Comparison of ENCODE assay signal across 7 mouse cellular contexts in the genomic region with DNA sequence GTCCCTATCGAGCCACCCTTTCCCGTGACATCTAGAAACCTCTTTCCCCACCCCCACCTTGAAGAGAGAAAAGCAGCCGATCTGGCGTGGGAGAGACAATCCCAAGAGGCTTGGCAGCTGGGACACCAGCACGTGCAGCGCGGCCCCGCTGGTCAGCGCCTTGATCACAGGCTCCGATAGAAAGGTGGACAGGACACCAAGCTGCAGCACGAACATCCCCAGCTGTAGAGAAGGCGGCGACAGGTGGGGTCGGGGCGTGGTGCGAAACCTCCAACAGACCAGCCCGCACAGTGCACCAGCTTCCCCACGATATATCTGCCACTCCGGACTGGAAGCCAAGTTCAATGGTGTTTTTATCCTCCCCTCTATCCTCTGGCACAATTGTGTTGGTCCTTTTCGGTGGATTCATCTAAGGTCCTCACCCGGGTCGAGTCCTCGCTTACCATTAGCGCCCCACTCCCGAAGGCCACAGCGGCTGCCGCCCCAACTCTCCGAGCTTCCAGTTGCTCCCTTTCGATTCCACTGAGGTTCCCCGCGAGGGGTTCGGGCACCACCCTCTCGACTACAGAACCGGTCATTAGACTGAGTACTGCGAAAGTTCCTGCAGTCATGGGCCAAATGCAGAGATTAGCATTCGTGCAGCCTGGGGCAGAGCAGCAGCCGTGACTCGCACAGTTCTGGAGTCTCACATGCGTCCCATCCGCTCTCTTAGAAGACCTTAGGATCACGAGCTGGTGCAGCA. TPM values are rescaled to one million over a fixed set of nuclear protein-coding genes. Genes with fewer than 3 reads are reported as not detected.
A peak's percentile ranks its signal among the peaks of the same experiment; 100 is the strongest.
DNase-seq lines count a peak whose midpoint lies in the region; ATAC-seq and TF ChIP-seq lines count a peak whose summit lies in the region.

No protein-coding gene starts in this region.

- peaks cover 5% of the 10 kb centered on the region; the same call in 1 of the 2 replicates for H3K36me3 ChIP-seq in lung, embryonic 15.5 days
- H3K36me3 ChIP-seq in forebrain, embryonic 10.5 days (replicated peaks), result peaks cover 11% of the 10 kb centered on the region
- no peaks in the 10 kb centered on the region for H3K36me3 ChIP-seq in intestine, embryonic 15.5 days
- no peaks in the 10 kb centered on the region for H3K36me3 ChIP-seq in midbrain, embryonic 15.5 days (replicated peaks)
- H3K36me3 ChIP-seq in thymus, adult 2 months (ENCODE audit: control insufficient read depth, insufficient read depth, low read length), result no peaks in the 10 kb centered on the region

- no peak for TF ChIP-seq POLR2A in thymus, adult 2 months (IDR thresholded peaks at IDR 0.05; ENCODE audit: control insufficient read depth, extremely low read depth, insufficient read depth, low read length, poor library complexity)

- H3K4me2 ChIP-seq in lung, embryonic 15.5 days, result peak overlapping the region; percentile 53
- peak overlapping the region; percentile 73 for H3K4me2 ChIP-seq in intestine, embryonic 15.5 days (replicated peaks)
- peak overlapping the region; percentile 39 for H3K4me2 ChIP-seq in midbrain, embryonic 15.5 days

- ATAC-seq in lung, embryonic 15.5 days (ENCODE audit: borderline replicate concordance, extremely low read depth, low FRiP score, low TSS enrichment), result no peak
- no peak for ATAC-seq in intestine, embryonic 15.5 days
- ATAC-seq in midbrain, embryonic 15.5 days (replicated peaks), result 0 out of 2 replicates have a peak, but pooled peaks have one; percentile 18

- no peaks in the 10 kb centered on the region for H3K9me3 ChIP-seq in lung, embryonic 15.5 days
- no peaks in the 10 kb centered on the region for H3K9me3 ChIP-seq in forebrain, embryonic 10.5 days
- no peaks in the 10 kb centered on the region for H3K9me3 ChIP-seq in intestine, embryonic 15.5 days
- no peaks in the 10 kb centered on the region for H3K9me3 ChIP-seq in midbrain, embryonic 15.5 days

- DNase-seq in lung, postnatal 36 days, result no peak
- no peak for DNase-seq in forebrain, embryonic 10.5 days (ENCODE audit: extremely low spot score, low spot score)
- DNase-seq in thymus, postnatal 4 days, result no peak
- no peak for DNase-seq in thymus, adult 2 months

- no peak overlapping the region; the same call in 1 of the 2 replicates for H3K9ac ChIP-seq in lung, embryonic 15.5 days
- H3K9ac ChIP-seq in intestine, embryonic 15.5 days, result no peak overlapping the region
- H3K9ac ChIP-seq in midbrain, embryonic 15.5 days, result 0 out of 2 replicates have a peak overlapping the region, but pooled peaks have one; percentile 10

- peaks cover 24% of the 10 kb centered on the region for H3K4me1 ChIP-seq in lung, embryonic 15.5 days
- H3K4me1 ChIP-seq in forebrain, embryonic 10.5 days, result peaks cover 50% of the 10 kb centered on the region
- peaks cover 24% of the 10 kb centered on the region for H3K4me1 ChIP-seq in intestine, embryonic 15.5 days (replicated peaks)
- H3K4me1 ChIP-seq in midbrain, embryonic 15.5 days, result peaks cover 27% of the 10 kb centered on the region
- peaks cover 27% of the 10 kb centered on the region for H3K4me1 ChIP-seq in thymus, adult 2 months (replicated peaks; ENCODE audit: control insufficient read depth, insufficient read depth, low read length)

- 5% methylated on average over 41 of the region's 41 CpGs for WGBS in lung, embryonic 15.5 days
- 3% methylated on average over 41 of the region's 41 CpGs for WGBS in forebrain, embryonic 10.5 days
- WGBS in intestine, embryonic 15.5 days, result 5% methylated on average over 41 of the region's 41 CpGs
- 3% methylated on average over 41 of the region's 41 CpGs for WGBS in midbrain, embryonic 15.5 days
- 7% methylated on average over 41 of the region's 41 CpGs for WGBS in thymus, adult 2 months

- peaks cover 83% of the 10 kb centered on the region for H3K27me3 ChIP-seq in lung, embryonic 15.5 days
- H3K27me3 ChIP-seq in forebrain, embryonic 10.5 days (ENCODE audit: poor library complexity, severe bottlenecking), result peaks cover 92% of the 10 kb centered on the region
- H3K27me3 ChIP-seq in intestine, embryonic 15.5 days (replicated peaks), result peaks cover 42% of the 10 kb centered on the region
- peaks cover 58% of the 10 kb centered on the region for H3K27me3 ChIP-seq in midbrain, embryonic 15.5 days (replicated peaks)
- H3K27me3 ChIP-seq in thymus, adult 2 months (ENCODE audit: control insufficient read depth, insufficient read depth, low read length), result peaks cover 11% of the 10 kb centered on the region; the same call in 1 of the 2 replicates

- no peak for TF ChIP-seq CTCF in thymus, adult 2 months (IDR thresholded peaks at IDR 0.05; ENCODE audit: borderline replicate concordance, control insufficient read depth, extremely low read depth, insufficient read depth, low read length, poor library complexity)

- peak overlapping the region; percentile 18 for H3K4me3 ChIP-seq in lung, embryonic 15.5 days
- H3K4me3 ChIP-seq in forebrain, embryonic 10.5 days, result peak overlapping the region; percentile 48
- H3K4me3 ChIP-seq in intestine, embryonic 15.5 days (replicated peaks), result peak overlapping the region; percentile 28; the same call in 1 of the 2 replicates
- H3K4me3 ChIP-seq in midbrain, embryonic 15.5 days, result peak overlapping the region; percentile 22
- H3K4me3 ChIP-seq in thymus, adult 2 months (ENCODE audit: control insufficient read depth, insufficient read depth, low read length), result no peak overlapping the region

- H3K27ac ChIP-seq in lung, embryonic 15.5 days, result no peak overlapping the region
- H3K27ac ChIP-seq in forebrain, embryonic 10.5 days, result 0 out of 2 replicates have a peak overlapping the region, but pooled peaks have one; percentile 11
- H3K27ac ChIP-seq in intestine, embryonic 15.5 days, result no peak overlapping the region
- no peak overlapping the region for H3K27ac ChIP-seq in midbrain, embryonic 15.5 days
- no peak overlapping the region for H3K27ac ChIP-seq in thymus, adult 2 months (ENCODE audit: control insufficient read depth, insufficient read depth, low read length)

RNA-seq across cellular contexts. Expression of gene Slc26a10, which starts 2.0 kb away (rescaled TPM):
- polyA plus RNA-seq in lung, embryonic 15.5 days (2015; fragmentation: Nextera tagmentation; extraction: Ambion mirVana), result 0.86 and 0.93 TPM in 2 replicates
- 1.9 and 2.0 TPM in 2 replicates for polyA plus RNA-seq in forebrain, embryonic 10.5 days (2016; fragmentation: Nextera tagmentation; extraction: Ambion mirVana)
- polyA plus RNA-seq in intestine, embryonic 15.5 days (2015; fragmentation: Nextera tagmentation; extraction: Ambion mirVana), result 0.98 and 1.1 TPM in 2 replicates
- 0.94 and 0.98 TPM in 2 replicates for polyA plus RNA-seq in midbrain, embryonic 15.5 days (2015; fragmentation: Nextera tagmentation; extraction: Ambion mirVana)
- 3.6 and 6.4 TPM in 2 replicates for polyA plus RNA-seq in thymus, adult 2 months (2012; rRNA removed)

RNA-seq across cellular contexts. Expression of gene Arhgef25, which starts 11.4 kb away (rescaled TPM):
- polyA plus RNA-seq in lung, embryonic 15.5 days (2015; fragmentation: Nextera tagmentation; extraction: Ambion mirVana), result 55.4 and 59.0 TPM in 2 replicates
- polyA plus RNA-seq in forebrain, embryonic 10.5 days (2016; fragmentation: Nextera tagmentation; extraction: Ambion mirVana), result 23.7 and 25.7 TPM in 2 replicates
- 46.8 and 50.4 TPM in 2 replicates for polyA plus RNA-seq in intestine, embryonic 15.5 days (2015; fragmentation: Nextera tagmentation; extraction: Ambion mirVana)
- 20.6 and 21.9 TPM in 2 replicates for polyA plus RNA-seq in midbrain, embryonic 15.5 days (2015; fragmentation: Nextera tagmentation; extraction: Ambion mirVana)
- polyA plus RNA-seq in thymus, adult 2 months (2012; rRNA removed), result 4.2 and 5.6 TPM in 2 replicates

RNA-seq across cellular contexts. Expression of gene B4galnt1, which starts 13.4 kb away (rescaled TPM):
- polyA plus RNA-seq in lung, embryonic 15.5 days (2015; fragmentation: Nextera tagmentation; extraction: Ambion mirVana), result 2.8 and 3.6 TPM in 2 replicates
- 4.0 and 5.0 TPM in 2 replicates for polyA plus RNA-seq in forebrain, embryonic 10.5 days (2016; fragmentation: Nextera tagmentation; extraction: Ambion mirVana)
- polyA plus RNA-seq in intestine, embryonic 15.5 days (2015; fragmentation: Nextera tagmentation; extraction: Ambion mirVana), result 52.5 and 55.2 TPM in 2 replicates
- polyA plus RNA-seq in midbrain, embryonic 15.5 days (2015; fragmentation: Nextera tagmentation; extraction: Ambion mirVana), result 62.2 and 62.3 TPM in 2 replicates
- polyA plus RNA-seq in thymus, adult 2 months (2012; rRNA removed), result 196 and 239 TPM in 2 replicates

RNA-seq across cellular contexts. Expression of gene Dtx3, which starts 17.1 kb away (rescaled TPM):
- polyA plus RNA-seq in lung, embryonic 15.5 days (2015; fragmentation: Nextera tagmentation; extraction: Ambion mirVana), result 73.9 and 82.6 TPM in 2 replicates
- polyA plus RNA-seq in forebrain, embryonic 10.5 days (2016; fragmentation: Nextera tagmentation; extraction: Ambion mirVana), result 106 and 108 TPM in 2 replicates
- polyA plus RNA-seq in intestine, embryonic 15.5 days (2015; fragmentation: Nextera tagmentation; extraction: Ambion mirVana), result 70.6 and 75.4 TPM in 2 replicates
- 288 and 297 TPM in 2 replicates for polyA plus RNA-seq in midbrain, embryonic 15.5 days (2015; fragmentation: Nextera tagmentation; extraction: Ambion mirVana)
- 222 and 263 TPM in 2 replicates for polyA plus RNA-seq in thymus, adult 2 months (2012; rRNA removed)

RNA-seq across cellular contexts. Expression of gene Pip4k2c, which starts 32.9 kb away (rescaled TPM):
- 24.4 and 27.2 TPM in 2 replicates for polyA plus RNA-seq in lung, embryonic 15.5 days (2015; fragmentation: Nextera tagmentation; extraction: Ambion mirVana)
- 21.3 and 21.4 TPM in 2 replicates for polyA plus RNA-seq in forebrain, embryonic 10.5 days (2016; fragmentation: Nextera tagmentation; extraction: Ambion mirVana)
- polyA plus RNA-seq in intestine, embryonic 15.5 days (2015; fragmentation: Nextera tagmentation; extraction: Ambion mirVana), result 33.7 and 35.0 TPM in 2 replicates
- polyA plus RNA-seq in midbrain, embryonic 15.5 days (2015; fragmentation: Nextera tagmentation; extraction: Ambion mirVana), result 17.9 and 18.7 TPM in 2 replicates
- 34.4 and 36.1 TPM in 2 replicates for polyA plus RNA-seq in thymus, adult 2 months (2012; rRNA removed)
